Mouse (Mus musculus): ENCODE results near the gene Rnf214. TPM values are rescaled to one million over a fixed set of nuclear protein-coding genes. Genes with fewer than 3 reads are reported as not detected.

Gene Rnf214
- polyA plus RNA-seq, 1 experiment from 2014 or later = 45.9 TPM

- WGBS (ENCODE audit: insufficient replicate concordance) = 64% methylated on average over 7 of the region's 7 CpGs
- Histone ChIP-seq H3K9me3 (replicated peaks; ENCODE audit: control insufficient read depth, low read length) (no peaks in the 10 kb centered on the region), H3K36me3 (ENCODE audit: control insufficient read depth, insufficient read depth, low read length) (no peaks in the 10 kb centered on the region), H3K4me1 (ENCODE audit: control insufficient read depth, insufficient read depth, low read length) (peaks cover 19% of the 10 kb centered on the region), H3K27me3 (ENCODE audit: control insufficient read depth, insufficient read depth, low read length) (no peaks in the 10 kb centered on the region), H3K4me3 (ENCODE audit: low read depth, low read length) (peak overlapping the region; percentile 89), H3K9ac (ENCODE audit: low read depth, low read length) (peak overlapping the region; percentile 84), H3K4me2 (peak overlapping the region; percentile 88), H3K27ac (ENCODE audit: low read depth, low read length) (no peak overlapping the region)
- 0 out of 2 replicates have a peak, but pooled peaks have one; percentile 3 for ATAC-seq (replicated peaks; ENCODE audit: insufficient number of reproducible peaks, low FRiP score, low TSS enrichment)
Measured at GRCm38 (mm10) chr9:45839982-45840300, 66.8 kb downstream of the Rnf214 start.

DNA sequence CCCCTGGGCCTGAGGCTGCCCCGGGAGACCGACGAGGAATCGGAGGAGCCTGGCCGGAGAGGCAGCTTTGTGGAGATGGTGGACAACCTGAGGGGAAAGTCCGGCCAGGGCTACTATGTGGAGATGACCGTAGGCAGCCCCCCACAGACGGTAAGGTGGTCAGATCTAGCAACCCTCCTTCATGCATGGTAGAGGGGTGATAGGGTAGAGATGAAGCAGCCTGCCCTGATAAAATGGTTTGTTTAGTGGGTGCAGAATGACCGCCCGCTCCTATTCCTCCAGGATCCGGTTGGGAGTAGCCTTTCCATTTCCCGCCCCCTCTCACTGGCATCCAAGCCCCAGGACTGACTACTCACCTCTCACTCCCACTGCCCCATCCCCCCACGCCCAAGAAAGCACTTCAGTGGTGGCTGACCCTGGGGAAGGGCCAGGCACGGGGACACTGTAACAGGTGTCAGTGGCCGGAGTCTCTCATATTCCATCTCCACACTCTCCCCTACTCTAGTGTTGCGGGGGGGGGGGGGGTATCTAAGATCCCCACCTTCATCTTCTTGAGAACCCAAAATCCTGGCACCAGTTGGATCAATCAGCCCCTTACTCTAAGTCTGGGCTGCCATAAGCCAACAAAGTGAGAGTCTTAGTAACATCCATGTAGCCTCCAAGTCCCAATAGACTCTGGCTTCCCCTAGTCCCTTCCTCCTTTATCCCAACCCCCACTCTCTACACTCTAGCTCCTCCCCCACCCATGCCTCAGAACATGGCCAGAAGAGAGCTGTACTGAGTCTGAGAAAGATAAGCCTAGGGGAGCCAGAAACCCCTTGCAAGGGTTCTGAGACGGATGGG, 67.4 kb downstream of the Rnf214 start:
- ATAC-seq (replicated peaks; ENCODE audit: insufficient number of reproducible peaks, low FRiP score, low TSS enrichment) = peak; percentile 40; the same call in 1 of the 2 replicates
- WGBS (ENCODE audit: insufficient replicate concordance) = 11% methylated on average over 17 of the region's 17 CpGs
- Histone ChIP-seq H3K27ac (ENCODE audit: low read depth, low read length) (0 out of 2 replicates have a peak overlapping the region, but pooled peaks have one; percentile 41), H3K9ac (ENCODE audit: low read depth, low read length) (peak overlapping the region; percentile 84), H3K36me3 (ENCODE audit: control insufficient read depth, insufficient read depth, low read length) (no peaks in the 10 kb centered on the region), H3K4me3 (ENCODE audit: low read depth, low read length) (peak overlapping the region; percentile 89), H3K4me1 (ENCODE audit: control insufficient read depth, insufficient read depth, low read length) (peaks cover 19% of the 10 kb centered on the region), H3K4me2 (peak overlapping the region; percentile 88), H3K9me3 (replicated peaks; ENCODE audit: control insufficient read depth, low read length) (no peaks in the 10 kb centered on the region), H3K27me3 (ENCODE audit: control insufficient read depth, insufficient read depth, low read length) (no peaks in the 10 kb centered on the region)

GRCm38 (mm10) chr9:45838434-45839138, 68.1 kb downstream of the Rnf214 start, which contains the start of gene Bace1:
Bace1 (plus strand) TSS chr9:45838580.
- Histone ChIP-seq H3K36me3 (ENCODE audit: control insufficient read depth, insufficient read depth, low read length) (no peaks in the 10 kb centered on the region), H3K4me1 (ENCODE audit: control insufficient read depth, insufficient read depth, low read length) (peaks cover 19% of the 10 kb centered on the region), H3K9me3 (replicated peaks; ENCODE audit: control insufficient read depth, low read length) (no peaks in the 10 kb centered on the region), H3K4me3 (ENCODE audit: low read depth, low read length) (peak within 1 kb of the TSS; percentile 89), H3K9ac (ENCODE audit: low read depth, low read length) (peak within 1 kb of the TSS; percentile 84), H3K27ac (ENCODE audit: low read depth, low read length) (0 out of 2 replicates have a peak within 1 kb of the TSS, but pooled peaks have one; percentile 41), H3K27me3 (ENCODE audit: control insufficient read depth, insufficient read depth, low read length) (no peaks in the 10 kb centered on the region), H3K4me2 (peak within 1 kb of the TSS; percentile 88)
- ATAC-seq (replicated peaks; ENCODE audit: insufficient number of reproducible peaks, low FRiP score, low TSS enrichment) = peak; percentile 73
- WGBS (ENCODE audit: insufficient replicate concordance) = under 1% methylated on average over 40 of the region's 40 CpGs

DNA sequence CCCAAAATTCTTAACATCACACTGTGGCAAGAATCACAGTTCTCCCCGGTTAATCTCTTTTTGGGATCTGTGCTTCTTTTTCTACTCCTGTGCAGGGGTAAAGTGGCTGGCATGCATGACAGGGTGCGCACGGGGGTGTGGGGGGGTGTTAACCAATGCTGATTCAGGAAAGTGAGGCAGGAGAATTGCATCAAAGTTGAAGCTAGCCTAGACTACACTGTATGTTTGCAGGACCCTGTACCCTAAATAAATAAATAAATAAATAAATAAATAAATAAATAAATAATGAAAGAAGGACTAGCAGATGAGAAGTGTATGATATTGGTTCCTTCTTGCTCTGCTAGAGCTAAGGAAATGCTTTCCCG, 68.7 kb downstream of the Rnf214 start:
- 19% methylated on average over 4 of the region's 4 CpGs for WGBS (ENCODE audit: insufficient replicate concordance)
- H3K36me3 ChIP-seq (ENCODE audit: control insufficient read depth, insufficient read depth, low read length) = no peaks in the 10 kb centered on the region
- peak overlapping the region; percentile 89 for H3K4me3 ChIP-seq (ENCODE audit: low read depth, low read length)
- peaks cover 19% of the 10 kb centered on the region for H3K4me1 ChIP-seq (ENCODE audit: control insufficient read depth, insufficient read depth, low read length)
- no peak for ATAC-seq (replicated peaks; ENCODE audit: insufficient number of reproducible peaks, low FRiP score, low TSS enrichment)
- H3K4me2 ChIP-seq = peak overlapping the region; percentile 88
- H3K9ac ChIP-seq (ENCODE audit: low read depth, low read length) = no peak overlapping the region
- H3K27ac ChIP-seq (ENCODE audit: low read depth, low read length) = no peak overlapping the region
- no peaks in the 10 kb centered on the region for H3K9me3 ChIP-seq (replicated peaks; ENCODE audit: control insufficient read depth, low read length)
- H3K27me3 ChIP-seq (ENCODE audit: control insufficient read depth, insufficient read depth, low read length) = no peaks in the 10 kb centered on the region

GRCm38 (mm10) chr9:45833461-45833860, 73.2 kb downstream of the Rnf214 start:
- H3K4me3 ChIP-seq (ENCODE audit: low read depth, low read length) = no peak overlapping the region
- H3K27me3 ChIP-seq (ENCODE audit: control insufficient read depth, insufficient read depth, low read length) = no peaks in the 10 kb centered on the region
- H3K4me1 ChIP-seq (ENCODE audit: control insufficient read depth, insufficient read depth, low read length) = no peaks in the 10 kb centered on the region
- H3K9me3 ChIP-seq (replicated peaks; ENCODE audit: control insufficient read depth, low read length) = no peaks in the 10 kb centered on the region; the same call in 1 of the 2 replicates
- H3K36me3 ChIP-seq (ENCODE audit: control insufficient read depth, insufficient read depth, low read length) = no peaks in the 10 kb centered on the region
- H3K4me2 ChIP-seq = no peak overlapping the region
- no peak overlapping the region for H3K9ac ChIP-seq (ENCODE audit: low read depth, low read length)
- ATAC-seq (replicated peaks; ENCODE audit: insufficient number of reproducible peaks, low FRiP score, low TSS enrichment) = no peak
- H3K27ac ChIP-seq (ENCODE audit: low read depth, low read length) = no peak overlapping the region
- WGBS (ENCODE audit: insufficient replicate concordance) = 64% methylated on average over 2 of the region's 2 CpGs

DNA sequence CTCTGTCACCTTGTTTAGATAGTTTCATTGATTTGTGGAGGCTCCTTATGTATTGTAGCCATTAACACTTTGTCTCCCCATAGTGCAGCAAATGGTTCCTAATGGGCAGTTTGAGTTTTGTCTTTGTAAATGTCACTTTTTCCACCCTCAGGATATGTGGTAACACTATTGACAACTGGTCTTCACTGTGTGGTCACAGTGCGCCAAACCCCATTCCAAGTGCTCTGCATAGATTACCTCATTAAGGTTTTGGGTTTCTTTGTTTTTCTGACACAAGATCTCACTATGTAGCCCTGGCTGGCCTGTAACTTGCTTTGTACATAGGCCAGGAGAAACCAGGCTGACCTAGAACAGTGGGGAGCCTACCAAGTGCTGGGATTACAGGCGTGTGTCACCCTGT, 73.8 kb downstream of the Rnf214 start:
- 82% methylated on average over 2 of the region's 2 CpGs for WGBS (ENCODE audit: insufficient replicate concordance)
- Histone ChIP-seq H3K4me3 (ENCODE audit: low read depth, low read length) (no peak overlapping the region), H3K36me3 (ENCODE audit: control insufficient read depth, insufficient read depth, low read length) (no peaks in the 10 kb centered on the region), H3K9me3 (replicated peaks; ENCODE audit: control insufficient read depth, low read length) (no peaks in the 10 kb centered on the region; the same call in 1 of the 2 replicates), H3K9ac (ENCODE audit: low read depth, low read length) (no peak overlapping the region), H3K27ac (ENCODE audit: low read depth, low read length) (no peak overlapping the region), H3K4me1 (ENCODE audit: control insufficient read depth, insufficient read depth, low read length) (no peaks in the 10 kb centered on the region), H3K4me2 (no peak overlapping the region), H3K27me3 (ENCODE audit: control insufficient read depth, insufficient read depth, low read length) (no peaks in the 10 kb centered on the region)
- no peak for ATAC-seq (replicated peaks; ENCODE audit: insufficient number of reproducible peaks, low FRiP score, low TSS enrichment)

- Histone ChIP-seq H3K9ac (ENCODE audit: low read depth, low read length) (no peak overlapping the region), H3K36me3 (ENCODE audit: control insufficient read depth, insufficient read depth, low read length) (no peaks in the 10 kb centered on the region), H3K4me2 (peak overlapping the region; percentile 63), H3K4me3 (ENCODE audit: low read depth, low read length) (peak overlapping the region; percentile 77), H3K4me1 (ENCODE audit: control insufficient read depth, insufficient read depth, low read length) (peaks cover 6% of the 10 kb centered on the region; the same call in 1 of the 2 replicates), H3K27ac (ENCODE audit: low read depth, low read length) (no peak overlapping the region), H3K27me3 (ENCODE audit: control insufficient read depth, insufficient read depth, low read length) (no peaks in the 10 kb centered on the region), H3K9me3 (replicated peaks; ENCODE audit: control insufficient read depth, low read length) (no peaks in the 10 kb centered on the region; the same call in 1 of the 2 replicates)
- 24% methylated on average over 10 of the region's 10 CpGs for whole genome bisulfite sequencing (ENCODE audit: insufficient replicate concordance)
- no peak for ATAC-seq (replicated peaks; ENCODE audit: insufficient number of reproducible peaks, low FRiP score, low TSS enrichment)
Measured at GRCm38 (mm10) chr9:45829107-45829506, 77.6 kb downstream of the Rnf214 start.

- Histone ChIP-seq H3K4me2 (peak within 1 kb of the TSS; percentile 63), H3K9me3 (replicated peaks; ENCODE audit: control insufficient read depth, low read length) (no peaks in the 10 kb centered on the region; the same call in 1 of the 2 replicates), H3K27ac (ENCODE audit: low read depth, low read length) (peak within 1 kb of the TSS; percentile 50), H3K27me3 (ENCODE audit: control insufficient read depth, insufficient read depth, low read length) (no peaks in the 10 kb centered on the region), H3K4me1 (ENCODE audit: control insufficient read depth, insufficient read depth, low read length) (peaks cover 6% of the 10 kb centered on the region; the same call in 1 of the 2 replicates), H3K36me3 (ENCODE audit: control insufficient read depth, insufficient read depth, low read length) (no peaks in the 10 kb centered on the region), H3K9ac (ENCODE audit: low read depth, low read length) (peak within 1 kb of the TSS; percentile 76), H3K4me3 (ENCODE audit: low read depth, low read length) (peak within 1 kb of the TSS; percentile 77)
- peak; percentile 91 for ATAC-seq (replicated peaks; ENCODE audit: insufficient number of reproducible peaks, low FRiP score, low TSS enrichment)
- under 1% methylated on average over 31 of the region's 31 CpGs for WGBS (ENCODE audit: insufficient replicate concordance)
Measured at GRCm38 (mm10) chr9:45828291-45828963, 78.3 kb downstream of the Rnf214 start, which contains the start of gene Cep164. Cep164 (minus strand) TSS chr9:45828691.
